Mouse (Mus musculus): ENCODE measurements at regions not wholly inside any gene's neighbourhood (a gene's known extent, or its start where the extent isn't known, plus 50 kb on each side); places are given as distances from the start of the nearest gene placed in this dataset.

- TF ChIP-seq CTCF (IDR thresholded peaks at IDR 0.05): no peak
- TF ChIP-seq EP300 (IDR thresholded peaks at IDR 0.05): no peak
These were observed 92.0 kb upstream of the Ces5a start for GRCm38 (mm10) chr8:93627626-93628025.
